Comparison of ENCODE assay signal across 8 mouse cellular contexts in the genomic region with DNA sequence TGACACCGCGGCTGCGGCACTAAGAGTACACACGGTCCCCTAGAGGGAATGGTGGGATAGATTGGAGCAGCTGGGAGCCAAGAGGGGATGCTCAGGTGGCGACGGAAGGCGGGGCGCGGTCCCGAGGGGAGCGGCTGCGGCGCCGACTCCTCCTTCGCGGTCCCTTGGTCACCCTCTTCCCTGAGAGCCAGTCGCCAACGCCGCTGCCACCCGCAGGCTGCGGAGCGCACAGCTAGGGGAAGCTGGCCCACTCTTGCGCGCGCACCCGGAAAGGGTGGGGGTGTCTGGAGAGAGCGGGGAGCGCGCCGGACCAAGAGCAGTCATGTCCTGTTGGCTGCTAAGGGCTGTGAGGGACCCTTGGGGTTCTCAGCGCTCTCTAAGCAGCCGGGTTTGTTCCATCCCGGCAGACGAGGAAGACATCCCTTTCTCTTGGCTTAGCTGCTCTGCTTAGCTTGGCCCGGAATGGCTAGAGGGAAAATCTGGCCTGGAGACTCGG. TPM values are rescaled to one million over a fixed set of nuclear protein-coding genes. Genes with fewer than 3 reads are reported as not detected.
DNase-seq lines count a peak whose midpoint lies in the region; ATAC-seq and TF ChIP-seq lines count a peak whose summit lies in the region.

No protein-coding gene starts in this region.

- H3K4me2 ChIP-seq in kidney, postnatal 0 days (ENCODE audit: low read length): peak overlapping the region; percentile 94
- peak overlapping the region; percentile 98 for H3K4me2 ChIP-seq in limb, embryonic 14.5 days (replicated peaks; ENCODE audit: low read depth, low read length, severe bottlenecking)
- H3K4me2 ChIP-seq in midbrain, postnatal 0 days (ENCODE audit: low read depth, low read length, poor library complexity, severe bottlenecking): peak overlapping the region; percentile 82

- H3K4me3 ChIP-seq in embryonic fibroblast, embryonic 13.5 days (ENCODE audit: insufficient read depth, low read length): peak overlapping the region; percentile 82
- peak overlapping the region; percentile 76 for H3K4me3 ChIP-seq in heart, embryonic 10.5 days
- H3K4me3 ChIP-seq in kidney, postnatal 0 days (replicated peaks; ENCODE audit: low read depth, low read length): peak overlapping the region; percentile 61
- peak overlapping the region; percentile 71 for H3K4me3 ChIP-seq in limb, embryonic 14.5 days (replicated peaks; ENCODE audit: low read length)
- H3K4me3 ChIP-seq in midbrain, postnatal 0 days (ENCODE audit: low read depth, low read length): peak overlapping the region; percentile 73
- peak overlapping the region; percentile 41 for H3K4me3 ChIP-seq in testis, adult 2 months (ENCODE audit: control insufficient read depth, low read depth, low read length)

- peaks cover 4% of the 10 kb centered on the region; the same call in 1 of the 2 replicates for H3K4me1 ChIP-seq in embryonic fibroblast, embryonic 13.5 days (ENCODE audit: control insufficient read depth, insufficient read depth, low read length)
- H3K4me1 ChIP-seq in heart, embryonic 10.5 days: peaks cover 8% of the 10 kb centered on the region; the same call in 1 of the 2 replicates
- peaks cover 12% of the 10 kb centered on the region for H3K4me1 ChIP-seq in kidney, postnatal 0 days (replicated peaks; ENCODE audit: insufficient read depth, low read length)
- H3K4me1 ChIP-seq in limb, embryonic 14.5 days (ENCODE audit: control insufficient read depth, insufficient read depth, low read length): peaks cover 5% of the 10 kb centered on the region
- no peaks in the 10 kb centered on the region; the same call in 1 of the 2 replicates for H3K4me1 ChIP-seq in midbrain, postnatal 0 days (ENCODE audit: insufficient read depth, low read length)
- H3K4me1 ChIP-seq in testis, adult 2 months (ENCODE audit: control insufficient read depth, insufficient read depth, low read length): no peaks in the 10 kb centered on the region; the same call in 1 of the 2 replicates

- no peaks in the 10 kb centered on the region for H3K36me3 ChIP-seq in heart, embryonic 10.5 days
- H3K36me3 ChIP-seq in kidney, postnatal 0 days (ENCODE audit: insufficient read depth, low read length): no peaks in the 10 kb centered on the region
- no peaks in the 10 kb centered on the region for H3K36me3 ChIP-seq in limb, embryonic 14.5 days (ENCODE audit: control insufficient read depth, insufficient read depth, low read length)
- H3K36me3 ChIP-seq in midbrain, postnatal 0 days (ENCODE audit: insufficient read depth, low read length): no peaks in the 10 kb centered on the region
- H3K36me3 ChIP-seq in testis, adult 2 months (ENCODE audit: control insufficient read depth, insufficient read depth, low read length): no peaks in the 10 kb centered on the region

- H3K27ac ChIP-seq in embryonic fibroblast, embryonic 13.5 days (ENCODE audit: insufficient read depth, low read length): peak overlapping the region; percentile 77
- peak overlapping the region; percentile 82 for H3K27ac ChIP-seq in heart, embryonic 10.5 days
- H3K27ac ChIP-seq in kidney, postnatal 0 days: peak overlapping the region; percentile 64
- H3K27ac ChIP-seq in limb, embryonic 14.5 days (replicated peaks; ENCODE audit: low read depth, low read length): 0 out of 2 replicates have a peak overlapping the region, but pooled peaks have one; percentile 26
- peak overlapping the region; percentile 76 for H3K27ac ChIP-seq in midbrain, postnatal 0 days (ENCODE audit: low read depth, low read length)
- H3K27ac ChIP-seq in testis, adult 2 months (ENCODE audit: control insufficient read depth, insufficient read depth, low read depth, low read length): no peak overlapping the region

- WGBS in heart, embryonic 10.5 days: under 1% methylated on average over 36 of the region's 36 CpGs
- WGBS in kidney, postnatal 0 days: 1% methylated on average over 35 of the region's 36 CpGs
- under 1% methylated on average over 35 of the region's 36 CpGs for WGBS in limb, embryonic 14.5 days
- under 1% methylated on average over 35 of the region's 36 CpGs for WGBS in midbrain, postnatal 0 days

- peak; percentile 90 for DNase-seq in heart, embryonic 10.5 days (ENCODE audit: low spot score)
- peak; percentile 88 for DNase-seq in kidney, postnatal 0 days (ENCODE audit: low spot score)
- DNase-seq in limb, embryonic 14.5 days (ENCODE audit: low spot score): peak; percentile 70
- DNase-seq in midbrain, postnatal 0 days (ENCODE audit: low spot score): peak; percentile 83

- H3K9ac ChIP-seq in kidney, postnatal 0 days (ENCODE audit: low read depth, low read length): peak overlapping the region; percentile 47
- peak overlapping the region; percentile 64 for H3K9ac ChIP-seq in limb, embryonic 14.5 days (ENCODE audit: low read depth, low read length, severe bottlenecking)
- peak overlapping the region; percentile 74 for H3K9ac ChIP-seq in midbrain, postnatal 0 days (replicated peaks; ENCODE audit: low read length, poor library complexity, severe bottlenecking)

- peaks cover 47% of the 10 kb centered on the region for H3K27me3 ChIP-seq in heart, embryonic 10.5 days (ENCODE audit: insufficient read depth, poor library complexity, severe bottlenecking)
- H3K27me3 ChIP-seq in kidney, postnatal 0 days (ENCODE audit: insufficient read depth, low read length): peaks cover 11% of the 10 kb centered on the region; the same call in 1 of the 2 replicates
- peaks cover 19% of the 10 kb centered on the region for H3K27me3 ChIP-seq in limb, embryonic 14.5 days (ENCODE audit: control insufficient read depth, insufficient read depth, low read length)
- no peaks in the 10 kb centered on the region for H3K27me3 ChIP-seq in midbrain, postnatal 0 days (ENCODE audit: insufficient read depth, low read length)
- no peaks in the 10 kb centered on the region for H3K27me3 ChIP-seq in testis, adult 2 months (ENCODE audit: control insufficient read depth, insufficient read depth, low read length)

- ATAC-seq in cerebellum, adult (ENCODE audit: insufficient number of reproducible peaks, low FRiP score, low TSS enrichment): peak; percentile 76
- ATAC-seq in kidney, postnatal 0 days (replicated peaks; ENCODE audit: low FRiP score, low read depth): peak; percentile 88
- ATAC-seq in limb, embryonic 14.5 days (ENCODE audit: low FRiP score, low read depth): peak; percentile 87
- peak; percentile 90 for ATAC-seq in midbrain, postnatal 0 days (ENCODE audit: low FRiP score)
- ATAC-seq in erythroid progenitor cell, adult 5-6 weeks (replicated peaks; ENCODE audit: low FRiP score, poor library complexity, severe bottlenecking): no peak

- TF ChIP-seq POLR2A in embryonic fibroblast, embryonic 13.5 days (IDR thresholded peaks at IDR 0.05; ENCODE audit: low read depth, low read length): peak; percentile 65
- no peak for TF ChIP-seq POLR2A in limb, embryonic 14.5 days (IDR thresholded peaks at IDR 0.05; ENCODE audit: borderline replicate concordance, extremely low read depth, insufficient read depth, insufficient read length)
- TF ChIP-seq POLR2A in testis, adult 2 months (IDR thresholded peaks at IDR 0.05; ENCODE audit: control insufficient read depth, low read depth, low read length): no peak

- H3K9me3 ChIP-seq in heart, embryonic 10.5 days: no peaks in the 10 kb centered on the region
- no peaks in the 10 kb centered on the region for H3K9me3 ChIP-seq in kidney, postnatal 0 days (replicated peaks; ENCODE audit: low read length)
- H3K9me3 ChIP-seq in limb, embryonic 14.5 days (ENCODE audit: control insufficient read depth, low read length): no peaks in the 10 kb centered on the region
- H3K9me3 ChIP-seq in midbrain, postnatal 0 days (ENCODE audit: low read length): no peaks in the 10 kb centered on the region

- peak; percentile 22; the same call in 1 of the 2 replicates for TF ChIP-seq CTCF in embryonic fibroblast, embryonic 13.5 days (IDR thresholded peaks at IDR 0.05; ENCODE audit: borderline replicate concordance, insufficient read depth, low read length)
- TF ChIP-seq CTCF in kidney, postnatal 0 days (IDR thresholded peaks at IDR 0.05; ENCODE audit: low read depth): peak; percentile 45; the same call in 1 of the 2 replicates
- TF ChIP-seq CTCF in midbrain, postnatal 0 days (IDR thresholded peaks at IDR 0.05): peak; percentile 69
- TF ChIP-seq CTCF in testis, adult 2 months (IDR thresholded peaks at IDR 0.05; ENCODE audit: control insufficient read depth, insufficient read depth, insufficient replicate concordance, low read depth, low read length): no peak

RNA-seq across cellular contexts. Expression of a gene that starts 0.6 kb away (rescaled TPM):
- polyA plus RNA-seq in embryonic fibroblast, embryonic 13.5 days (2011; ENCODE audit: insufficient read length, low read depth, missing spikeins): 30.9 and 34.5 TPM in 2 replicates
- polyA plus RNA-seq in heart, embryonic 10.5 days (2016; fragmentation: Nextera tagmentation; extraction: Ambion mirVana): 0.89 and 0.95 TPM in 2 replicates
- 0.85 and 1.2 TPM in 2 replicates for polyA plus RNA-seq in kidney, postnatal 0 days (2015; fragmentation: Nextera tagmentation; extraction: Ambion mirVana)
- 5.9 and 6.1 TPM in 2 replicates for polyA plus RNA-seq in limb, embryonic 14.5 days (2012; rRNA removed)
- polyA plus RNA-seq in limb, embryonic 14.5 days (2014; fragmentation: Nextera tagmentation; extraction: Ambion mirVana): 3.1 and 3.4 TPM in 2 replicates
- 16.7 and 27.0 TPM in 2 replicates for total RNA-seq in midbrain, postnatal 0 days (2014; rRNA removed)
- polyA plus RNA-seq in midbrain, postnatal 0 days (2015; fragmentation: Nextera tagmentation; extraction: Ambion mirVana): 4.0 and 4.8 TPM in 2 replicates
- 0.95 and 1.1 TPM in 2 replicates for polyA plus RNA-seq in testis, adult 2 months (2012; rRNA removed)
- total RNA-seq in erythroid progenitor cell, adult 5-6 weeks (2015; ENCODE audit: low replicate concordance): not detected in 2 replicates
- total RNA-seq in erythroid progenitor cell, adult 5-6 weeks (2017; ENCODE audit: low replicate concordance): not detected in 2 replicates
